Mouse (Mus musculus): ENCODE data around the gene AI661453. TPM values are rescaled to one million over a fixed set of nuclear protein-coding genes. Genes with fewer than 3 reads are reported as not detected.
"Not testable (repeated sequence)": the region's sequence is repeated elsewhere in the genome, so short reads cannot be mapped to it uniquely, and the experiment has no call there.

Gene AI661453
- total and polyA plus RNA-seq, 3 experiments, result not detected

DNA sequence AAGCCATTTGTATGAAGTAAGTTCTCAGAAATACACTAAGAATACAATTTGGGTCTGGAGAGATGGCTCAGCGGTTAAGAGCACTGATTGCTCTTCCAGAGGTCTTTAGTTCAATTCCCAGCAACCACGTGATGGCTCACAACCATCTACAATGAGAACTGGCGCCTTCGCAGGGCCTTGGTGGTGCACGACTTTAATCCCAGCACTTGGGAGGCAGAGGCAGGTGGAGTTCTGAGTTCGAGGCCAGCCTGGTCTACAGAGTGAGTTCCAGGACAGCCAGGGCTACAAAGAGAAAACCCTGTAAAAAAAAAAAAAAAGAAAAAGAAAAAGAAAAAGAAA is 66.3 kb downstream of the AI661453 start:
- Histone ChIP-seq H3K9ac (ENCODE audit: control insufficient read depth, low read depth, low read length, poor library complexity, severe bottlenecking) (peak overlapping the region; percentile 44), H3K4me1 (ENCODE audit: control insufficient read depth in 1 of 2, insufficient read depth in 2 of 2, low read length in 2 of 2) (peaks cover 7 to 38% of the 10 kb centered on the region in 2 experiments; a peak in 3 of 4 replicates), H3K4me3 (ENCODE audit: control insufficient read depth in 1 of 2, insufficient read depth in 1 of 2, low read depth in 2 of 2, low read length in 2 of 2) (peak overlapping the region in 1 of 2 experiments; percentile 46; a peak in 1 of 4 replicates), H3K36me3 (ENCODE audit: control insufficient read depth in 1 of 2, insufficient read depth in 2 of 2, low read length in 2 of 2) (peaks cover 1 to 11% of the 10 kb centered on the region in 2 experiments; a peak in 3 of 4 replicates), H3K27ac (ENCODE audit: control insufficient read depth, low read depth, low read length) (peak overlapping the region; percentile 37)
- not testable (repeated sequence) for H3K27me3 ChIP-seq (ENCODE audit: control insufficient read depth in 1 of 2, insufficient read depth in 2 of 2, low read length in 2 of 2); H3K79me2 ChIP-seq (ENCODE audit: control insufficient read depth, insufficient read depth, low read length, poor library complexity); H3K9me3 ChIP-seq (replicated peaks; ENCODE audit: insufficient read depth, low read length); DNase-seq (ENCODE audit: low read depth, low spot score)
- TF ChIP-seq USF1 (IDR thresholded peaks at IDR 0.05; ENCODE audit: low read depth, low read length), result peak; percentile 61; the same call in 1 of the 2 replicates

DNA sequence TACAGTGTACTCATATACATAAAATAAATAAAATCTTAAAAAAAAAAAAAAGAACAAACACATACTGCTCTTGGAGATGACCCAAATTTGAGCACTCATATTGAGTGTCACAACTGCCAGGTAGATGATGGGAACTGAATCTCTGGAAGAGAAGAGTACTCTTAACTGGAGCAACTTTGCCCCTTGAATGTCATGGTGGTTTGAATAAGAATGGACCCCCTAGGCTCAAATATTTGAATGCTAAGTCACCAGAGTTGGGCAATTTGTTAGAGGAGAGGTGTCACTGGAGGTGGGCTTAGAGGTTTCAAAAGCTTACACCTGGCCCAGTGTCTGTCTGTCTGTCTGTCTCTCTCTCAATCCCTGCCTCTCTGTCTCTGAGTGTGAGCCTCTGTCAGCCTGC is 67.3 kb downstream of the AI661453 start:
- TF ChIP-seq CHD2 (IDR thresholded peaks at IDR 0.05; ENCODE audit: low read length), result no peak
- TF ChIP-seq MEF2A (IDR thresholded peaks at IDR 0.05; ENCODE audit: extremely low read depth, insufficient replicate concordance, low read depth, low read length, poor library complexity, severe bottlenecking), result no peak
- TF ChIP-seq TBP (IDR thresholded peaks at IDR 0.05; ENCODE audit: low read depth, low read length), result no peak
- no peak for TF ChIP-seq MYB (IDR thresholded peaks at IDR 0.05; ENCODE audit: low read depth, low read length)
- no peak for TF ChIP-seq NRF1 (IDR thresholded peaks at IDR 0.05; ENCODE audit: insufficient read depth, low read depth, low read length, poor library complexity, severe bottlenecking)
- no peak for TF ChIP-seq SIN3A (IDR thresholded peaks at IDR 0.05; ENCODE audit: low read length)
- no peak for TF ChIP-seq ELF1 (IDR thresholded peaks at IDR 0.05; ENCODE audit: low read depth, low read length)
- TF ChIP-seq E2F4 (IDR thresholded peaks at IDR 0.05; ENCODE audit: borderline replicate concordance, low read depth, low read length), result no peak
- H3K9ac ChIP-seq (ENCODE audit: control insufficient read depth, low read depth, low read length, poor library complexity, severe bottlenecking), result peak overlapping the region; percentile 70
- peak overlapping the region; percentile 62 to 63 for H3K4me3 ChIP-seq (ENCODE audit: control insufficient read depth in 1 of 2, insufficient read depth in 1 of 2, low read depth in 2 of 2, low read length in 2 of 2)
- no peak for DNase-seq (ENCODE audit: low read depth, low spot score)
- H3K27me3 ChIP-seq (ENCODE audit: control insufficient read depth in 1 of 2, insufficient read depth in 2 of 2, low read length in 2 of 2), result no peaks in the 10 kb centered on the region
- H3K27ac ChIP-seq (ENCODE audit: control insufficient read depth, low read depth, low read length), result peak overlapping the region; percentile 58
- peaks cover 1 to 12% of the 10 kb centered on the region in 2 experiments; a peak in 3 of 4 replicates for H3K36me3 ChIP-seq (ENCODE audit: control insufficient read depth in 1 of 2, insufficient read depth in 2 of 2, low read length in 2 of 2)
- no peaks in the 10 kb centered on the region for H3K9me3 ChIP-seq (replicated peaks; ENCODE audit: insufficient read depth, low read length)
- H3K79me2 ChIP-seq (ENCODE audit: control insufficient read depth, insufficient read depth, low read length, poor library complexity), result peaks cover 5% of the 10 kb centered on the region
- H3K4me1 ChIP-seq (ENCODE audit: control insufficient read depth in 1 of 2, insufficient read depth in 2 of 2, low read length in 2 of 2), result peaks cover 8 to 38% of the 10 kb centered on the region in 2 experiments; a peak in 3 of 4 replicates

DNA sequence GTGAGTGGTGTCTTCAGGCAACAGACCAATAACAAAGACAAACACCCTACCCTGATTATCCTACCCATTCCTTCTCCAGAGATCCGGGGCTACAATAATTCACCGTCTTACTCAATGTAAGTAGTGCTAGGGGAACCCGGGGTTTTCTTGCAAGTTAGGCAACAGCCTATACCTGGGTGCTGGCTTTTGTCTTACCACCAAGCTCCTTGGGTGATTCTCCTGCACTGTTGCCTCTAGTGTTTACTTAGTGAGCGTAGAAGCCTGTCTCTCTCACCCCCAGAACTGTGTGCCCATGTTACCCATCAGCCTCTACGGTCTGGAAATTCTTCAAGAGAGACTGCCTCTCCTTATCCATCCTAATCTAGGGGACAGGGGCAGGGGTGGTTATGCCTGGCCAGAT is 67.8 kb downstream of the AI661453 start:
- TF ChIP-seq TCF12 (IDR thresholded peaks at IDR 0.05; ENCODE audit: low read depth, low read length), result 0 out of 2 replicates have a peak, but pooled peaks have one; percentile 17
- no peak for TF ChIP-seq POLR2AphosphoS5 (IDR thresholded peaks at IDR 0.05; ENCODE audit: borderline replicate concordance, low read depth, low read length)
- TF ChIP-seq NRF1 (IDR thresholded peaks at IDR 0.05; ENCODE audit: insufficient read depth, low read depth, low read length, poor library complexity, severe bottlenecking), result no peak
- 0 out of 2 replicates have a peak, but pooled peaks have one; percentile 3 for TF ChIP-seq NELFE (IDR thresholded peaks at IDR 0.05; ENCODE audit: low read depth, low read length)
- 0 out of 4 replicates have a peak, but pooled peaks of 1 of the 2 experiments have one; percentile 42 for TF ChIP-seq POLR2A (IDR thresholded peaks at IDR 0.05; ENCODE audit: control insufficient read depth in 1 of 2, insufficient read depth in 1 of 2, low read depth in 1 of 2, low read length in 2 of 2, poor library complexity in 1 of 2)
- 0 out of 2 replicates have a peak, but pooled peaks have one; percentile 13 for TF ChIP-seq ETS1 (IDR thresholded peaks at IDR 0.05; ENCODE audit: low read depth, low read length)
- TF ChIP-seq EP300 (IDR thresholded peaks at IDR 0.05; ENCODE audit: low read depth in 1 of 2, low read length in 2 of 2), result no peak
- peak; percentile 50; the same call in 1 of the 2 replicates for TF ChIP-seq TBP (IDR thresholded peaks at IDR 0.05; ENCODE audit: low read depth, low read length)
- 0 out of 2 replicates have a peak, but pooled peaks have one; percentile 5 for TF ChIP-seq MAX (IDR thresholded peaks at IDR 0.05; ENCODE audit: low read length)
- DNase-seq (ENCODE audit: low read depth, low spot score), result peak; percentile 66
- H3K9me3 ChIP-seq (replicated peaks; ENCODE audit: insufficient read depth, low read length), result no peaks in the 10 kb centered on the region
- no peaks in the 10 kb centered on the region for H3K27me3 ChIP-seq (ENCODE audit: control insufficient read depth in 1 of 2, insufficient read depth in 2 of 2, low read length in 2 of 2)
- peaks cover 8 to 42% of the 10 kb centered on the region in 2 experiments; a peak in 3 of 4 replicates for H3K4me1 ChIP-seq (ENCODE audit: control insufficient read depth in 1 of 2, insufficient read depth in 2 of 2, low read length in 2 of 2)
- H3K36me3 ChIP-seq (ENCODE audit: control insufficient read depth in 1 of 2, insufficient read depth in 2 of 2, low read length in 2 of 2), result peaks cover 1 to 14% of the 10 kb centered on the region in 2 experiments; a peak in 3 of 4 replicates
- H3K9ac ChIP-seq (ENCODE audit: control insufficient read depth, low read depth, low read length, poor library complexity, severe bottlenecking), result peak overlapping the region; percentile 70
- peak overlapping the region; percentile 62 to 63 for H3K4me3 ChIP-seq (ENCODE audit: control insufficient read depth in 1 of 2, insufficient read depth in 1 of 2, low read depth in 2 of 2, low read length in 2 of 2)
- H3K27ac ChIP-seq (ENCODE audit: control insufficient read depth, low read depth, low read length), result peak overlapping the region; percentile 58
- peaks cover 5% of the 10 kb centered on the region for H3K79me2 ChIP-seq (ENCODE audit: control insufficient read depth, insufficient read depth, low read length, poor library complexity)
